Mouse (Mus musculus) bone marrow, adult 2 months (tissue): ENCODE data around the gene Dctn1.

ENCODE experiments used
- CTCF ChIP-seq: fragments of 200-500 bp; IDR thresholded peaks from 2 replicates; pipeline ENCODE4 v1.5.1; 2011; ENCODE audit warnings: low read length, control low read depth; ENCODE audit not compliant: control insufficient read depth, insufficient read depth
- POLR2A ChIP-seq: fragments of 200-500 bp; IDR thresholded peaks from 2 replicates; pipeline ENCODE4 v1.6.1; 2011; ENCODE audit warnings: low read depth, mild to moderate bottlenecking, control low read depth, low read length, borderline replicate concordance; ENCODE audit not compliant: control insufficient read depth

DNA sequence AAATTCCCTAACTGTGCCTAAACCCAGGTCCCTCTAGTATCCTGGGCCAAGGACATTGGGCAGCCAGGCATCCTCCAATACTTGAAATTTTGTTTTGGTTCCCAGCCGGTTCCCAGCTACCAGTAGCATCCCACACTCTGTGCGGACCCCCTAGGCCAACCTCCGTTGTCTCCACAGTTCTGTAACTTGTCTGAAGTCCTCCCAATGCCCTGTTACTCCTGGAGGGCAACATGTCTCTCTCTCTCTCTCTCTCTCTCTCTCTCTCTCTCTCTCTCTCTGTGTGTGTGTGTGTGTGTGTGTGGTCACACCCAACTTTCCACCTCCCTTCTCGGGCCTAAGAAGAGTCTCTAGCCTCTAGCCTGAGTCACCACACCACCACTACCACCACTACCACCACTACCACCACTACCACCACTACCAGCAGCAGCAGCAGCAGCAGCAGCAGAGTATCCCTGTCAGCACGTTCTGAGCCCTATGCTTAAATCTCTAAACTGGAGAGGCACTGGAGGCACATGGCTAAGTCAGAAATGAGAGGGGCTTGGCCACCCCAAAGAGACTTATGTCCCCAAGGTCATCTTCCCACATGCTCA lies 29.3 kb upstream of the Dctn1 start:
- TF ChIP-seq CTCF (no peak), POLR2A (no peak)
